Mouse (Mus musculus): ENCODE results near the gene Snd1. TPM values are rescaled to one million over a fixed set of nuclear protein-coding genes. Genes with fewer than 3 reads are reported as not detected.
"Not testable (repeated sequence)": the region's sequence is repeated elsewhere in the genome, so short reads cannot be mapped to it uniquely, and the experiment has no call there.

Gene Snd1
- total RNA-seq, 2 experiments from 2014 or later: 114 TPM

DNA sequence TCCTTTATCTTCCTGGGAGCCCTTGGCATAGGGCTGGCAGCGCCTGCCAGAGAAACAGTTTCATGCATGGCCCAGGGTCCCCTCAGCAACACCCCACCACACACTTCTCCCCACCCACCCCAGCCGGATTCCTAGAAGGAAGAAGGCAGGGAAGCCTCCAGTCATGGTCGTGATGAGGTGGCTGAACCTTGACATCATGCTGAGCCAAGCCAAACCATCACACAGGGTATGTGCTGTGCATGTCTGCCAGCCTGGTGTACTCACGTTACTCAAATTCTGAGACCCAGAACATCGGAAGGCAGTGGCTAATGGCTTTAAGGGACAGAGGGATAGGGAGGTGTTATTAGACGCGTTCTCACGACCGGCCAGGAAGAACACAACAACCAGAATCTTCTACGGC is 448.9 kb downstream of the Snd1 start:
- intact Hi-C loops (cut with DNase I): no loop called here
- no peak for DNase-seq

DNA sequence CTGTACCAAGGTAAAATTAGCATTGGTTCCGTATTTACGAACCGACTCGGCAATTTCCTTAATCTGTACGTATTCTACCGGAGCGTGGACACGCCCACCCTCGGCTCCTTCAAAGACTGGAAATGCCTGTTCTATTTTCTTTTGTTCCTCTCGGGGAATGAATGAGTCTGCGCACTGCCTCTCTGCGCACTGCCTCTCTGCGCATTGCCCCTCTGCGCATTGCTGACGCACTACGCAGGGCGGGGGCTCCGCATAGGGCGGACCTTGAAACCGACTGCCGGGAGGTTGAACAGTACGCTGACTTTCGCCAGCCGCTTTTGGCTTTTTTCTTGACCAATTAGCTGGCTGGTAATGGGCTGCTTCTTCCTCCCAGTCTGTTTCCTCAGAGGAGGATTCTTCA is 453.0 kb downstream of the Snd1 start:
- intact Hi-C loops (cut with DNase I); DNase-seq: not testable (repeated sequence)

DNA sequence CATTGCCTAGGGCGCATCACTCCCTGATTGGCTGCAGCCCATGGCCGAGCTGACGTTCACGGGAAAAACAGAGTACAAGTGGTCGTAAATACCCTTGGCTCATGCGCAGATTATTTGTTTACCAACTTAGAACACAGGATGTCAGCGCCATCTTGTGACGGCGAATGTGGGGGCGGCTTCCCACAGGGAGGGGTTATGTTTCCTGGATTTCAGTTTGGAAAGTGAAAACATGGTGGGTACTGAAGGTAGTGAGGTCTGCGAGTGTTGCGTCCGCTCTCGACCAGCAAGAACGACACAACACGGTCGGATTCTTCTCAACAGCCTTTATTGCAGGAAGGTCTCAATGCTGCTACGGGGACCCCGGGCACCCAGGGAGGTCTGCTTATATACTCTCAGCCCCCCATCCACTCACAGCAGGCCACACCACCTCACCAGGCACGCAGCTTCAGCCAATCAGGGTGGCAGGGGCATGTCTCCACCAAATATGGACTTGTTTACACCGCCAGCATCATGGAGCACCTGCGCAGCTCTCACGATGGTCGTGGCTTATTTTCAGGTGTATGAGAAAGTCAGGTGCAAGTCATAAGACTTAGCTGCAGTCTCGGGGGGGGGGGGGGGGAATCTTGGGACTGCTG is 454.3 kb downstream of the Snd1 start:
- DNase-seq; intact Hi-C loops (cut with DNase I): not testable (repeated sequence)

DNA sequence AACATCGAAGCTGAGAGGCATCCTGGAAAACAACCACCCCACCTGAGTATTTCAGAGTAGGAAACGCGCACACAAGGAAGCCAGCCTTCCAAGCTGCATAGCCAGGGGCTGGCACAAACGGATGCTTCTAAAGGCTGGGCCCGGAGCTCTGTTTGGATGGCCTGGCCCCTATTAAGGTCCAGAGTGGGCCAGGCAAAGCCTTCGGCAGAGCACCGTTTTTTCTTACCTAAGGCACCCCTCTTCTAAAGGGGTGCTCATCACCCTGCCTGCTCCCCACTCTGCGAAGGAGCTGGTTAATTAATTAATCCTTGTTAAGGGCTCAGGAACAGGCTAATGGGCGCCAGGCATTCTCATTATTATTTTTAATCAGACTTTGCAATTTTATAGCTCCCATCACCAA is 456.3 kb downstream of the Snd1 start:
- intact Hi-C loops (cut with DNase I): no loop called here
- no peak for DNase-seq

DNA sequence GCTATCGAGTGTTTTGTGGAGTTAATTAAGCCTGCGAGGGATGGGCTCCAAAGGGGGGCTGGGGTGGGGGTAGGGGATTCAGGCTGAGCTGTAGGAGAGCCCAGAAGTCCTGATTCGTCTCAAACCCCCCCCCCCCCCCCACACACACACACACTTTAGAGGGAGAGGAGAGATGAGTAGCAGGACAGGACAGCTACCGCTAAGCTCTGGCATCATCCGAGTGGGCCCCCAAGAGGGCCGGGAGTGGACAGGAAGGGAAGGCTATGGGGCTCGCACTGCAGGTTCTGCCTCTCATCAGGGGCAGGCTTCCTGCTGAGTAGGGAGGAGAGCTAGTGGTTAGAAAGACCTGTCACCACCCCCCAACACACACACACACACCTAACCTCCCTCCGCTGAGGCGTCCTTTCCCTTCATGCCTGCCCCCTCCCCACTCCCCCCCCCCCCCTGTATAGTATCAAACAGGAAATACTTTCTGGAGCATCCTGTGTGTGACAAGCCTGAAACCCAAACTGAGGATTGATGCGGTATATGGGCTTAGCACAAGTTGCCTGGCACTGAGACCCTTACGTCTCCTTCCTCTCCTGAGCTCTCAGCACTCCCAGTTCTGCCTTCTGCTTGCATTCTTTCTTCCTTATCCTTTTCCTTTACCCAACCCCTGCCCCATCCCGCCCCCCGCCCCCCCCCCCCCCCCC is 456.8 kb downstream of the Snd1 start:
- intact Hi-C loops (cut with DNase I): no loop called here

DNA sequence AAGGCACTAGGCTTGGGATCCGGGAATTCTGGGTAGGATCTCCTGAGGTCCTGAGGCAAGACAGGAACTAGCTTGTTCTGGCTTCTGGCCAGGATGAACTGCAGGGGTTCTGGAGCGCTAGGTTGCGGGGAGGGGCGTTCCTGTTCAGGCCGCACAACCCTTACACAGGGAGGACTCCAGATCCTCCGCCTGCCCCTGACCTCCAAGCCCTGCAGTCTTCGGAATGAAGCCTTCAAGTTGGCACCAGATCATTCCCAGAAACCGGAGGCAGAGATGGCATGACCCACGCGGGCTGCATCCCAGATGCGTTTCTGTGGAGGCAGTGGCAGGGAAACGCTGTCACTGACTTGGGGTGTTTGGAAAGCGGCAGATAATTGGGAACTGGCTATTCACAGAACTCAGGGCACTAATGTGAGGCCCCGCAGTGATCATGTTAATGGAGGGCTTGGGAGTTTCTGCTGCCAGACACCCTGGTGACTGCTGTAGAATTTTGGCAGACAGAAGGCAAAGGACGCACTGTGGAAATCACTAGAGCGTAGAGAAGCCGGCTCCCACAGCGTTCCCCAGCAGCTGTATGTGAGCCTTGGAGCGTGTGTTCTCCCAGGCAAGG is 457.5 kb downstream of the Snd1 start:
- intact Hi-C loops (cut with DNase I): no loop called here
- peak; percentile 84 for DNase-seq

More for the DNA sequence above, 456.8 kb downstream of the Snd1 start:
- peak; percentile 21 for DNase-seq

DNA sequence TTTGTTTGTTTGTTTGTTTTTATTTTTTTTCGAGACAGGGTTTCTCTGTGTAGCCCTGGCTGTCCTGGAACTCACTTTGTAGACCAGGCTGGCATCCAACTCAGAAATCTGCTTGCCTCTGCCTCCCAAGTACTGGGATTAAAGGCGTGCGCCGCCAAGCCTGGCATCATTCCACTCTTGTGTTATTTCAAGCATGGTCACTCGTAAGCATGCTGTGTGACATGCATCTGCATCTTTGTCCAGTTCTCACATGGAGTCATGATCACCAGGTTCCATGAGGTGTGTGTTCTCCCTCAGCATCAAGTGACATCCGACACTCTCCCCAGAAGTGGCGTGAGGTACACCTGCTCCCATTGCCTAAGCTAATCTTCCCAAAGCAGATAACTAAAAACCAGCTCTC is 460.8 kb downstream of the Snd1 start:
- no peak for DNase-seq
- intact Hi-C loops (cut with DNase I): no loop called here

DNA sequence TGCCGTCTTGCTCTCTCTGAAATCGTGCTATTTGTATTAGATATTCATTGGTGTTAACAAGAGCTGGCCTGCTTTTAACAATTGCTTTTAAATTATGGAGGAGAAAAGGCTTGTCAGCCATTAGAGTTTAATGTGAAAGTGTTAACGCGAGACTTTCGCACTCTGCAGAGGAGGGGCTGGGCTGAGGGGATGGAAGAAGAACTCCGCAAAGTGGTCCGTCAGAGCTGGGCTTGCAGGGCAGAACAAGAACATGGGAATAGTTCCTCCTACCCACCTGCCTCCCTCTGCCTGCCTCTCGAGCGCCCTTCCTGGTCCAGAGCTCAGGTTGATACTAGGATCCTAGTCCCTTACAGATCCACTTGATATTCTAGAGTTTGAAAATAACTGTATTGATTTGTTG is 472.3 kb downstream of the Snd1 start:
- intact Hi-C loops (cut with DNase I): loop anchor here (5.0 kb wide), 1 partner anchor 75 kb away; no protein-coding TSS in a partner anchor

DNA sequence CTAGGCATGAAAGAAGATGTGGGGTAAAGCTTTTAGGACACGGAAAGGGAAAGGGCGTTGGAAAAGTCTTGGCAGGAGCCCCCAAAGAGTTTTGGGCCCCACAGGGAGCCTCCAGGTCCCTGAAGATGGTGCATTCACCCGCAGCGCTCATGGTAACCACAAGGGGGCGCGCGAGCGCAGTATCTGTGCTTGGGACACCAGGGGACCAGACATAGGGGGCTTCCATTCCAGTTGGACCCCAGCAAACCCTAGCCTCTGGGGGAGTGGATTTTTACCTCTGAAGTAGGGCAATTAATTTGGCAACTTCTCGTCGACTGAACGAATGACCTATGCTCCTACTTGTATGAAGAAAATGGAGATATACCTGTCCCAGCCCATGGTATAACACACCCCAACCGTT is 474.3 kb downstream of the Snd1 start:
- intact Hi-C loops (cut with DNase I): loop anchor here (5.0 kb wide), 1 partner anchor 73 kb away; no protein-coding TSS in a partner anchor
- peak; percentile 81 for DNase-seq

More for the DNA sequence above, 472.3 kb downstream of the Snd1 start:
- no peak for DNase-seq

DNA sequence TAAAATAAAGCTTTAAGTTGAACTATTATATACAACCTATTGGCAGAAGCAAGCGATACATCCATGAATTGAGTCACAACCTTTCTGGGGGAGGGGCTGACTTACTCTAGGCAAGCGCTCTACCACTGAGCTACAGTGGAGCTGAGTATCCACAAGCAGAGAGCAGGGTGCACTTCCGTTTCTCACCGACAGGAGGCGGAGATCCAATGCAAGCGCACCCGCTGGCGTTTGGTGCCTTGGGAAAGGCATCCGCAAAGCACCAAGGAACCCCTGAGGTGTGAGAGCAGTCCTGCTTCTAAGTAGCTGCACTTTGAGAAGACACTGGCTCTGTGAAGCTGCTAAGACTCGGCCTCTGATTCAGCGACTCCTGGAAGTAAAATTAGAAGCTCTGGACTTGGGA is 480.6 kb downstream of the Snd1 start:
- intact Hi-C loops (cut with DNase I): no loop called here
- DNase-seq: peak; percentile 69

DNA sequence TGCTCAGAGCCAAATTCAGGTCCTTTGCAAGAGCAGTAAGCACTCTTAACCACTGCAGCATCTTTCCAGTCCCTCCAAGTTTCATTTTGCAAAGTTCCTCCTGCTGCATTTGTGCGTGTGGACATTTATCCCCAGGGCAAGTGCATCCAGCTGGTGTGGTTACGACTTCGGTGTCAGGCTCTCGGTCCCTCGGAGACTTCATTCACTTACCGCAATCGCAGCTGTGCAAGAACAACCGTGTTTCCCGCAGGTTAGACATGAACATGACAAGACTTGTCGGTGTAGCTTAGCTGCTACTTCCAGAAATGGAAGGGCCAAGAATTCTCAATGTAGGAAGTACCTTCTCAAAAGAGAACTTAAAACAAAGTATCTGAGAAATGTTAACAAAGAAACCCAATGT is 482.5 kb downstream of the Snd1 start:
- no peak for DNase-seq
- intact Hi-C loops (cut with DNase I): no loop called here

DNA sequence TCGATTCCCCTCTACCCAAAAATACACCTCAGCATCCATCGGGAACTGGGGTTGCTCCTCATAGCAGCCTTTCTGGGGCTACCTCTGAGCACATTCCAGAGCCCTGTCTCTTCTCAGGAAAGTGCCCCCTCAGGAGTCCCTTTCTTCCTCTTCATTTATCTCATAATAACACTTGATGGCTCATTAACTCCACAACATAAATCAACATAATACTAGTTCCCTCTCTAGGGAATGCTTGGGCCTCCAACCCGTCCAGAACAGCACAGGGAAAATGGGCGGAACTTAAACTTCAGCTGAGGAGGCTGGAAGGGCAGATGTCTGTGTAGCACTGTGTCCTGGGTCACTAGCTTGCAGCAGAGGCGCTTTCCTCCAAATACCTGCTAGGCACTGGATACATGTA is 488.2 kb downstream of the Snd1 start:
- DNase-seq: no peak
- intact Hi-C loops (cut with DNase I): no loop called here

DNA sequence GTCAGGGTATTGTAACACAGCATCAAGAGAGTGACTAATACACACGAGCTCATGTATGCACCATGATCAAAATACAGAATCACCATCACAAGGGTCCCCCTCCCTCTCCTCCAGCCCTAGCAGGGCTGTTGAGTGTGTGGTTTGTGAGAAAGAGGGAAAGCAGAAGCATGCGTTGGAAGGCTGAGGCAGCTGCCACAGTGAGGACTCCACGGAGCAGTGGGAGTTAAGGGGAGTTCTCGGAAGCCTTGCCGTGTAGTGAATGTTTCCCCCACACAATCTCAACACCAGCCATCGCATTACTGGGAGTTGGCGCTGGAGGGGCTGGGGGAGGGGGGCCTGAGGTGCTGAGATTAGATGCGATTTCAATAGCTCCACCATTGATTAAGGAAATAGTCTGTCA is 490.3 kb downstream of the Snd1 start:
- intact Hi-C loops (cut with DNase I): no loop called here
- no peak for DNase-seq

DNA sequence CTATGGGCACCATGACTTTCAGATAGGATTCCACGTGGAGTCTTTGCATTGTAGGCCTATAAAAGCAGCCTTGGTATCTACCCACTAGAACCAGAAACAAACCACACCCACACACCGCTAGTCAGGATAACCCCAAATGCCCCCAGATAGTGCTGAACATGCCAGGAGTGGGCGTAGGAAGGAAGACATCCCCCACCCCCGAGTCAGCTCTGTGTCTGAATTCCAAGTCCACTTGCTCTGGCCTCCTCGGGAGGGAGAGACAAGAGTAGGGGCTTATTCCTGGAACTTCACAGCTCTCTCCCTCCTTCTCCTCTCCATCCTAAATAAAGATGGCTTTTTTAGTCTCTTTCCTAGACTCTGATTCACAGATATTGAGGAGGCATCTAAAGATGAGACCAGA is 494.7 kb downstream of the Snd1 start:
- DNase-seq: no peak

DNA sequence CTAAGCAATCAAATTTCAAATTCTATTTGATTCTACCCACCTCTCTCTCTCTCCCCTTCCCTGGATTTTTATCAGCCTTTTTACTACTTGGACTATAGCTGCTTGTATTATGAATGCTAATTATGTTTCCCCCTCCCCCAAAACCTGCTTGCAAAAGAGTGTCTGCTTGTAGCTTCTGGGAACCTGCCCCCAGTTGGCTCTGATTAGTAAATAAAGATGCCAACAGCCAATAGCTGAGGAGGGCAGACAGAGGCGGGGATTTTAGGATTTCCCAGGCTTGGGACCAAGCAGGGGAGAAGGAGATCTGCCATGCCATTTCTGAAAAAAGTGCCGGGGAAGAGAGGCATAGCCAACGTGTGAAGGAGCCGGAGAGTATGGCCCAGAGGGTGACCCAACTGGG is 495.8 kb downstream of the Snd1 start:
- DNase-seq: no peak
- intact Hi-C loops (cut with DNase I): no loop called here

More for the DNA sequence above, 494.7 kb downstream of the Snd1 start:
- intact Hi-C loops (cut with DNase I): no loop called here

DNA sequence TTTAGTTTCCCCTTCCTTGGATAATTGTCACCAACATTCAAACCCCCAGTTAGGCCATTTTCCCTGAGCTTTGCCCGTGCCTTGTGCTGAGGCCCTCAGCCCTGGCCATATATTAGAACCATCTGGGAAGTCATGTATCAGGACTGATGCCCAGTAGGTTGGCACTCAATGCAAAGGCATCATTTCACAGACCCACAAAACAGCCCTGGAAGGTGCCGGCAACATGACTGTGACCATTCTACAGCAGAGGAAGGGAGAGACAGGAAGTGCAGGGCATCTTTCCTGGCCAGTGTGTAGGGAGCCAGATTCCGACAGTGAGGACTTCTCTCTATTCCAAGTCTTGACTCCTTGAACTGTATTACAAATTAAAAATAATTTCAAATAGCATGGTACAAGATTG is 499.6 kb downstream of the Snd1 start:
- peak; percentile 20 for DNase-seq
- intact Hi-C loops (cut with DNase I): no loop called here

DNA sequence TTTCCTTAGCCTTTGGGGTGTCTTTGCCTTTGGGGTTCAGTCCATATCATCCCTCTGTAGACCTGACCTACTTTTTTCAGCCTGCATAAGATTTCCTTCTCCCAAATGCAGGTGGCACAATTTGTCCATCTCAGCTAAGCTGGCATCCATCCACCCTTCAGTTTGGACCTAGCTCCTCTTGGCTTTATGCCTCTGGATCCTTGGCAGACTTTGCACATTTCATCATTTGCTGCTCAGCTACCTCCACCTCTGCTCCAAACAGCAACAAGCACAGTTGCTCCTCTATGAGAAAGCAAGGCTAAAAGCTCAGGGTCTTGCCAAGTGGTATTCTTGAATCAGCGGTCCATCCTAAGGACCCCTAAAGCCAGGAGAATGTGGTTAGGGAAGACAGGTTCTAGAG is 500.2 kb downstream of the Snd1 start:
- DNase-seq: peak; percentile 82
- intact Hi-C loops (cut with DNase I): no loop called here

DNA sequence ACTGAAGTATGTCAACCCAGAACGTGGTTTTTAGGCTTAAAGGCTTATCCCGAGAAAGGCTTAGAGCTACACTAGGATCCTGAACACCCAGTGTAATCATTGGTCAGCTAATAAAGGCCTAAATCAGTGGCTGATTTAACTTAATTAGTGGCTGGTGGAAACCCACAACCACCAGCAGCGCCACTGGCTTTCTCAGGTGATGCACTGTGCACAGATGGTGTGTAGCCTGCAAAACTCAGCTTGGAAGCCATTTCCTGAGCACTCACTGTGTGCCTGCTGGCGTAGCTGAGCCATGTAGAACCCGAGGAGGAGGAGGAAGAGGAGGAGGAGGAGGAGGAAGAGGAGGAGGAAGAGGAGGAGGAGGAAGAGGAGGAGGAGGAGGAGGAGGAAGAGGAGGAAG is 503.1 kb downstream of the Snd1 start:
- intact Hi-C loops (cut with DNase I): no loop called here
- DNase-seq: no peak

DNA sequence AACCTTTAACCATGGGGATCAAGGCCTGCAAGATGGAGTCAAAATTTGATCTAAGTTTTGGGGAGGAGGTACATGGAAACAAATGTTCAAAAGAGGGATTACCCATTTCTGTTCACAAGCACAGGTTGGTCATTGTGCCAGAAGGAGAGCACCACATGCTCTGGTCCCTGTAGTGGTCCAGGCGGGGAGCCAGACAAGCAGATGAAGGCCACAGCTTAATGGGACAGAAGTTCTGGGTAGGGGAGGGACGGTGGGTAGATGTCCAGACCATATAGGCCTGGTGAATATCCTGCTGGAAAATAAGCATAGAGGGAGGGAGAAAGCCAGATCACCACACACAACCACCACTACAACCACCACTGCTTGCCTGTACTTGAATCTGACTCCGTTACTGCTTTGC is 503.9 kb downstream of the Snd1 start:
- DNase-seq: peak; percentile 57
- intact Hi-C loops (cut with DNase I): no loop called here

DNA sequence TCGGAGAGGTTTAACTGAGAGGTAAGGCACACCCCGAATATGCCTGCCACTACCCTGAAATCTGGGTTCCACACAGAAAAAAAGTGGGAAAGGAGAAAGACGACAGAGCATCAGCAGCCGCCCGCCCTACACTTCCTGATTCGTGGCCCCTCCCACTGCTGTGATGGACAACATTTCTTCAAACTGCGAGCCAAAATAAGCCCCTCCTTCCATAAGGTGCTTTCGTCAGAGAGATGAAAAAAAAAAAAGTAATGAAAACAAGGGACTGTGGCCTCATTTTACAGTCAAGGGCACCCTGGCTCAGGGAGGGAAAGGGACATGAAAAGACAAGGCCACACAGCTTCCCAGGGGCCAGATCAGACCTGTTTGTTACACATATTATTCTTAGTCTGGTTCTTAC is 504.6 kb downstream of the Snd1 start:
- intact Hi-C loops (cut with DNase I): no loop called here
- no peak for DNase-seq

DNA sequence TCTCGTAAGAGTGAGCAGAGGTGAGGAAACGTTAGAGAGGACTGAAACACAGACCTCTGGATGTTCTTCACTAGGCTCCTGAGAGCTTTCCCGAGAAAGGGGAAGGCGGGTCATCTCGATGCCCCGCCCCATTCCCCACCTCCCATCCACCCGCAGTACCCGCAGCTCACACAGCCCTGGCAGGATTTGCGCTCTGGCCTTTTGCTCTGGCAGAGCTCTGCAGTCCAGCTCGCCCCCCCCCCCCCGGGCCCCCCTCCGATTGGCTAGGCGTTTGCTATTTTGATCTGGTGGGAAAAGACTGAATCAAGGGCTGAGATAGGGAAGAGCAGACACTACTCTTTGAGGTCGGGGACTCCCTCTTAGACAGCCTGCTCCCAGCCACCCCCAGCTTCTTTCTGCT is 505.3 kb downstream of the Snd1 start:
- intact Hi-C loops (cut with DNase I): no loop called here
- peak; percentile 31 for DNase-seq

Measured in left cerebral cortex, postnatal 4 days (tissue).